Mouse (Mus musculus): Measurements from ENCODE around the gene Rab22a. TPM values are rescaled to one million over a fixed set of nuclear protein-coding genes. Genes with fewer than 3 reads are reported as not detected.

The Rab22a gene
- polyA plus RNA-seq, 1 experiment from 2014 or later = 38.2 TPM

GRCm38 (mm10) chr2:173641370-173641769, 18.2 kb upstream of the Rab22a start:
- no peak for ATAC-seq (ENCODE audit: low FRiP score)
- peak; percentile 49 for DNase-seq (ENCODE audit: low spot score, missing footprints)
- Histone ChIP-seq H3K27me3 (ENCODE audit: control insufficient read depth, insufficient read depth, low read length) (no peaks in the 10 kb centered on the region), H3K4me2 (no peak overlapping the region), H3K4me3 (ENCODE audit: low read depth, low read length) (no peak overlapping the region), H3K27ac (ENCODE audit: low read depth, low read length) (no peak overlapping the region), H3K9ac (ENCODE audit: low read length) (no peak overlapping the region), H3K36me3 (ENCODE audit: control insufficient read depth, insufficient read depth, low read length) (no peaks in the 10 kb centered on the region), H3K9me3 (ENCODE audit: control insufficient read depth, low read length) (no peaks in the 10 kb centered on the region), H3K4me1 (ENCODE audit: control insufficient read depth, insufficient read depth, low read length) (no peaks in the 10 kb centered on the region)

GRCm38 (mm10) chr2:173642262-173642999, 17.1 kb upstream of the Rab22a start:
- H3K27ac ChIP-seq (ENCODE audit: low read depth, low read length) = no peak overlapping the region
- no peak overlapping the region for H3K4me3 ChIP-seq (ENCODE audit: low read depth, low read length)
- H3K9me3 ChIP-seq (ENCODE audit: control insufficient read depth, low read length) = no peaks in the 10 kb centered on the region
- no peak overlapping the region for H3K4me2 ChIP-seq
- no peaks in the 10 kb centered on the region for H3K27me3 ChIP-seq (ENCODE audit: control insufficient read depth, insufficient read depth, low read length)
- H3K36me3 ChIP-seq (ENCODE audit: control insufficient read depth, insufficient read depth, low read length) = no peaks in the 10 kb centered on the region
- no peaks in the 10 kb centered on the region for H3K4me1 ChIP-seq (ENCODE audit: control insufficient read depth, insufficient read depth, low read length)
- ATAC-seq (ENCODE audit: low FRiP score) (no peak), DNase-seq (ENCODE audit: low spot score, missing footprints) (no peak)
- H3K9ac ChIP-seq (ENCODE audit: low read length) = no peak overlapping the region
- WGBS = 73% methylated on average over 15 of the region's 15 CpGs

- no peaks in the 10 kb centered on the region for H3K27me3 ChIP-seq (ENCODE audit: control insufficient read depth, insufficient read depth, low read length)
- no peak overlapping the region for H3K4me2 ChIP-seq
- H3K27ac ChIP-seq (ENCODE audit: low read depth, low read length) = no peak overlapping the region
- DNase-seq (ENCODE audit: low spot score, missing footprints) (peak; percentile 59), ATAC-seq (ENCODE audit: low FRiP score) (no peak)
- H3K9ac ChIP-seq (ENCODE audit: low read length) = no peak overlapping the region
- H3K4me1 ChIP-seq (ENCODE audit: control insufficient read depth, insufficient read depth, low read length) = no peaks in the 10 kb centered on the region
- H3K4me3 ChIP-seq (ENCODE audit: low read depth, low read length) = no peak overlapping the region
- no peaks in the 10 kb centered on the region for H3K9me3 ChIP-seq (ENCODE audit: control insufficient read depth, low read length)
- 86% methylated on average over 19 of the region's 19 CpGs for WGBS
- H3K36me3 ChIP-seq (ENCODE audit: control insufficient read depth, insufficient read depth, low read length) = no peaks in the 10 kb centered on the region
These were observed 12.2 kb upstream of the Rab22a start for GRCm38 (mm10) chr2:173647197-173647911.

GRCm38 (mm10) chr2:173649762-173650161, 9.8 kb upstream of the Rab22a start:
- Histone ChIP-seq H3K36me3 (ENCODE audit: control insufficient read depth, insufficient read depth, low read length) (no peaks in the 10 kb centered on the region), H3K9me3 (ENCODE audit: control insufficient read depth, low read length) (no peaks in the 10 kb centered on the region), H3K4me3 (ENCODE audit: low read depth, low read length) (no peak overlapping the region), H3K4me2 (no peak overlapping the region), H3K4me1 (ENCODE audit: control insufficient read depth, insufficient read depth, low read length) (no peaks in the 10 kb centered on the region), H3K9ac (ENCODE audit: low read length) (no peak overlapping the region), H3K27me3 (ENCODE audit: control insufficient read depth, insufficient read depth, low read length) (no peaks in the 10 kb centered on the region), H3K27ac (ENCODE audit: low read depth, low read length) (no peak overlapping the region)
- 86% methylated on average over 10 of the region's 10 CpGs for WGBS
- ATAC-seq (ENCODE audit: low FRiP score) (no peak), DNase-seq (ENCODE audit: low spot score, missing footprints) (peak; percentile 17)

- Histone ChIP-seq H3K4me3 (ENCODE audit: low read depth, low read length) (no peak overlapping the region), H3K9ac (ENCODE audit: low read length) (no peak overlapping the region), H3K4me1 (ENCODE audit: control insufficient read depth, insufficient read depth, low read length) (peaks cover 6% of the 10 kb centered on the region; the same call in 1 of the 2 replicates), H3K27me3 (ENCODE audit: control insufficient read depth, insufficient read depth, low read length) (no peaks in the 10 kb centered on the region), H3K27ac (ENCODE audit: low read depth, low read length) (no peak overlapping the region), H3K36me3 (ENCODE audit: control insufficient read depth, insufficient read depth, low read length) (no peaks in the 10 kb centered on the region), H3K4me2 (no peak overlapping the region), H3K9me3 (ENCODE audit: control insufficient read depth, low read length) (no peaks in the 10 kb centered on the region)
- 93% methylated on average over 5 of the region's 5 CpGs for WGBS
- DNase-seq (ENCODE audit: low spot score, missing footprints) = no peak
- ATAC-seq (ENCODE audit: low FRiP score) = no peak
These were observed 6.0 kb upstream of the Rab22a start for GRCm38 (mm10) chr2:173653526-173653925.

- 89% methylated on average over 6 of the region's 6 CpGs for WGBS
- Histone ChIP-seq H3K4me2 (no peak overlapping the region), H3K9me3 (ENCODE audit: control insufficient read depth, low read length) (no peaks in the 10 kb centered on the region), H3K27ac (ENCODE audit: low read depth, low read length) (no peak overlapping the region), H3K4me1 (ENCODE audit: control insufficient read depth, insufficient read depth, low read length) (peaks cover 16% of the 10 kb centered on the region), H3K27me3 (ENCODE audit: control insufficient read depth, insufficient read depth, low read length) (no peaks in the 10 kb centered on the region), H3K9ac (ENCODE audit: low read length) (no peak overlapping the region), H3K4me3 (ENCODE audit: low read depth, low read length) (no peak overlapping the region), H3K36me3 (ENCODE audit: control insufficient read depth, insufficient read depth, low read length) (no peaks in the 10 kb centered on the region; the same call in 1 of the 2 replicates)
- ATAC-seq (ENCODE audit: low FRiP score) (no peak), DNase-seq (ENCODE audit: low spot score, missing footprints) (no peak)
These were observed 1.8 kb upstream of the Rab22a start for GRCm38 (mm10) chr2:173657736-173658135.

- no peaks in the 10 kb centered on the region for H3K9me3 ChIP-seq (ENCODE audit: control insufficient read depth, low read length)
- DNase-seq (ENCODE audit: low spot score, missing footprints) (peak; percentile 82), ATAC-seq (ENCODE audit: low FRiP score) (no peak)
- peak overlapping the region; percentile 45 for H3K4me2 ChIP-seq
- peak overlapping the region; percentile 94 for H3K4me3 ChIP-seq (ENCODE audit: low read depth, low read length)
- H3K27ac ChIP-seq (ENCODE audit: low read depth, low read length) = no peak overlapping the region
- H3K27me3 ChIP-seq (ENCODE audit: control insufficient read depth, insufficient read depth, low read length) = no peaks in the 10 kb centered on the region
- H3K9ac ChIP-seq (ENCODE audit: low read length) = no peak overlapping the region; the same call in 1 of the 2 replicates
- WGBS = 91% methylated on average over 4 of the region's 4 CpGs
- H3K4me1 ChIP-seq (ENCODE audit: control insufficient read depth, insufficient read depth, low read length) = peaks cover 16% of the 10 kb centered on the region
- H3K36me3 ChIP-seq (ENCODE audit: control insufficient read depth, insufficient read depth, low read length) = peaks cover 4% of the 10 kb centered on the region
These were observed 1.0 kb upstream of the Rab22a start for GRCm38 (mm10) chr2:173658517-173658916.

- Histone ChIP-seq H3K9ac (ENCODE audit: low read length) (peak overlapping the region; percentile 94), H3K36me3 (ENCODE audit: control insufficient read depth, insufficient read depth, low read length) (peaks cover 4% of the 10 kb centered on the region), H3K9me3 (ENCODE audit: control insufficient read depth, low read length) (no peaks in the 10 kb centered on the region), H3K27me3 (ENCODE audit: control insufficient read depth, insufficient read depth, low read length) (no peaks in the 10 kb centered on the region), H3K4me1 (ENCODE audit: control insufficient read depth, insufficient read depth, low read length) (peaks cover 16% of the 10 kb centered on the region), H3K4me2 (peak overlapping the region; percentile 56), H3K4me3 (ENCODE audit: low read depth, low read length) (peak overlapping the region; percentile 94), H3K27ac (ENCODE audit: low read depth, low read length) (no peak overlapping the region)
- ATAC-seq (ENCODE audit: low FRiP score) (no peak), DNase-seq (ENCODE audit: low spot score, missing footprints) (no peak)
- 1% methylated on average over 43 of the region's 52 CpGs for WGBS
These were observed 545 bp downstream of the Rab22a start for GRCm38 (mm10) chr2:173659926-173660684.
